Mouse (Mus musculus): ENCODE data around the gene Crp.

Gene Crp

DNA sequence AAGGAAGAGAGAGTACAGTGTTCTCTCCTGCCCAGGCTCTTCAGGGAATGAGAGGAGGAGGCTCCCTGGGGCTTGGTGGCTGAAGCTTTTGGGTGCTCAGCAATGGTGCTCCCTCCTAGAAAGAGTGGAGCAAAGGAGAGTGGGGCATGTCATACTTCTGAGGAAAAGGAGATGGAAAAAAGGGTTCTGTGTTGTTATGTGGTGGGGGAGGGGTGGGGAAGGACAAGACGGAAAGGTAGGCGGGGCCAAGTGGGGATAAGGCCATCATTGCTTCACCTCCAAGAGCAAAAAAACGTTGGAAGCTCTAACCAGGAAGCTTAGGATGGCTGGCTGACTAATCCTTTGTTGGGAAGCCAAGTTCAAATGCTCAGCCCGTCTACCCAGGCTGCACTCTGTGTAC lies 14.1 kb downstream of the Crp start:
- no peak for DNase-seq (ENCODE audit: low read depth, low spot score)

DNA sequence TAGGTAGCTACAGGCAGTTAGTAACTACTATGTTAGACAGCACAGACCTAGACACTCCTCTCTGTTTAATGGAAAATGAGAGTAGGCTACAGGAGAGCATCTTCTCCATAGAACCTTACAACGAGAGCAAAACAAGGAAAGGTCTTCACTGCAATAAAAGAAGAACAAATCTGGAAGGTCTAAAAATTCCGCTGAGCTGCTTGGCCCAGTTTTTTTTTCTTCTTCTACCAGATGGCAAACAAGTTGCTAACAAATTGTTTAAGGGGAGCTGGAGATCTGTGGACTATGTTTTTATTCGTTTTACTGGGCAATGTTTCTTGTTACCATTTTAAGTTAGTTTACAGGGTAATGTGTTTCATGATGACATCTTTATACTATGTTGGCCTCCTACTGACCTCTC lies 53.4 kb downstream of the Crp start:
- DNase-seq (ENCODE audit: low read depth, low spot score): no peak

DNA sequence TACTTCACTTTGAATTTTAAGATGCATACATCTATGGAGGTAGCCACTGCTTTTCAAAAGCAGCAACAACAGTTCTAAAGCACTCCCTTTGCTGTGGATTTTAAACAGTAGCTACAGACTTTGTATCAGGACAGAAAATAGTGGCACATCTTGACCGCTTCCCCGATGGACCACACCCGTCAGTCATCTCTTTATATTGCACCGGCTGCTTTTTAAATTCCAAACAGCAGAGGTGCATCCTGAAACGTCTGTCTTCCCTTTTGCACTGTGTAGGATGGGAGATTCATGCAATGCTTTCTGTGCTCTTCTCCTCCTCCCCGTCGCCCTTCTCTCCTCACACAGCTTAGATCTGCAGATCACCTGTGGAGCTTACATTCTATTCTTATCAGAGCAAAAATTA lies 57.3 kb downstream of the Crp start:
- peak; percentile 33 for DNase-seq (ENCODE audit: low read depth, low spot score)

DNA sequence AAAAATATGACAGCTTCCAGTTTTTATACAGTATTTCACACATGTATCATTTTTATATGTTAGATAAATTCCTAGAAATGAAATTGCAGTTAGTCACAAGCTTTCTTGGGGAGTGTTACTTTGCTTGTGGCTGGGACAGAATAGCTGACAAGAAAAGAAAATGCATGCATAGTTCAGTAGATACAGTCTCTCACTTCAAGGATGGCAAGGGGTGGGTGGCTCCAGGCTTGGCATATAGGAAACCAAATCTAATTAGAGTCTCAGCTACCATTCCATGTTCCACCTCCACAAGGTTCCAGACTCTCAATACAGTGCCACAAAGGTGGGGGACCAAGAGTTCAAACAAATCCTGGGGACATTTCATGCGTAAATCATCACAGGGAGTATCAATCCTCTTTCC lies 61.7 kb downstream of the Crp start:
- DNase-seq (ENCODE audit: low read depth, low spot score): no peak

DNA sequence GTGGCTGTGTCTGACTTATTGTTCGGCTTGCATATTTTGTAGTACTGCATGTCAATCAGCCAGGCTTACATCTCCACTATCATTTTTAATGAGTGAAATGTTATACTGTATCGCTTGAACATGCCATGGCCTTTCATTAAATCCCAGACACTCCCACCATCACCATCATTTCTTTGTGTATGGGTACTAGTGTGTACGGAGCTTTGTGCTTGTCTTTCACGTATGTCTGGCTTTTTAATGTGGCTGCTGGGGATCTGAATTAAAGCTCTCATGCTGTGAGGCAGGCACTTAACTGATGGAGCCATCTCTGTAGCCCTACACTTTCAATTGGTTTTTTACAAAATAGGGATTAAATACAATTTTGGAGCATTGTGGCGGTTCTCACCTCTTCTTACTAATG lies 81.3 kb downstream of the Crp start:
- DNase-seq (ENCODE audit: low read depth, low spot score): no peak

DNA sequence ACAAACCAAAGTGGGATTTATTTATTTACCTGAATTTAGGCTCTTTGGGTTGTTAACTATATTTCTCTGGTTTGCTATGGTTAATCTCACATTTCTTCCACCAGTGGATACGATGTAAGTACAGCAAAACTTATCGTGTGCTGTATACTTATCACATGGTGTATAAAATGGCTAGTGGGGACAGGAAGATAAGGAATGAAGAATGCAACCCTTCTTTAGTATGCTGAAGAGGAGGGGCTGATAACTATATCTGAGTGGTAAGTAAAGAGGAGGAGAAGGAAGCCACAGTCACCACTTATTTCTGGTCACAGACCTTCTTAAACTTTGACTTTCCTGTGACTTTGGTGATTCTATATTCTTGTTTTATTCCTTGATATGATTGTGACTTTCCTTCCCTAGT lies 87.5 kb downstream of the Crp start:
- no peak for DNase-seq (ENCODE audit: low read depth, low spot score)

DNA sequence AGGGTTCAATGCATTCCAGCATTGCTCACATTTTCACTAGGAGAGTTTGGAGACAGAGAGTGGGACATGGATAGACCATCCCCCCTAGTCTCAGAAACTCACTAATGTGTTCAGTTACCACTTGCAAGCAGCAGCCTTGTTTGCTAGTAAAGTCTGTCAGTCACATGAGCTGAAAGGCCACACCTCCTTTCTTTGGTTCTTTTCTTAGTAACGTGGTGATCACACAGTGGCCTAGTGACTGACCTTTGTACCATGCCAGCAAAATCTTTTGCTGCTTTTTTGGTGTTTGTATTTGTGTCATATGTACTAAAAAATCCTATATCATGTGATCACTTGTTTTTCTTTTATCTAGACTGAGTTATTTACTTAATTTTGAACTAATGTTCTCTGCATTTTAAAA lies 88.0 kb downstream of the Crp start:
- DNase-seq (ENCODE audit: low read depth, low spot score): no peak

DNA sequence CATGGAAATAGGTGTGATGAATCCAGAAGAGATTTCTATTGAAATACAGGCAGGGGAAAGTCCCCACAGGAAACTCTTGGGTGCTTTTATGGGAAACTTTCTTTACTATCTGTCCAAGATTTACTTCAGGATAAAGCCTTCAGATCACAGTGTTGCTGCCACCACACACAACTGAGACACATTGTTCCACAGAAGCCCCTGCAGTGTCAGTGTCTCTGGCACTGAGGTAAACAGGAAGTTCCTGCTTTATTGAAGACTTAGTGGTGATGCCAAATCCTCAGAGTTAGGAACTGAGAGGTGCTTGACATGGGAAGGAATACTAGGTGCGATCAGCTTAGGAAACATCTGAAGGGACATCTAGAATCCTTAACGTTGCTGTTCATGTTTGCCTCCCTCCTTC lies 131.1 kb downstream of the Crp start:
- DNase-seq (ENCODE audit: low read depth, low spot score): no peak

DNA sequence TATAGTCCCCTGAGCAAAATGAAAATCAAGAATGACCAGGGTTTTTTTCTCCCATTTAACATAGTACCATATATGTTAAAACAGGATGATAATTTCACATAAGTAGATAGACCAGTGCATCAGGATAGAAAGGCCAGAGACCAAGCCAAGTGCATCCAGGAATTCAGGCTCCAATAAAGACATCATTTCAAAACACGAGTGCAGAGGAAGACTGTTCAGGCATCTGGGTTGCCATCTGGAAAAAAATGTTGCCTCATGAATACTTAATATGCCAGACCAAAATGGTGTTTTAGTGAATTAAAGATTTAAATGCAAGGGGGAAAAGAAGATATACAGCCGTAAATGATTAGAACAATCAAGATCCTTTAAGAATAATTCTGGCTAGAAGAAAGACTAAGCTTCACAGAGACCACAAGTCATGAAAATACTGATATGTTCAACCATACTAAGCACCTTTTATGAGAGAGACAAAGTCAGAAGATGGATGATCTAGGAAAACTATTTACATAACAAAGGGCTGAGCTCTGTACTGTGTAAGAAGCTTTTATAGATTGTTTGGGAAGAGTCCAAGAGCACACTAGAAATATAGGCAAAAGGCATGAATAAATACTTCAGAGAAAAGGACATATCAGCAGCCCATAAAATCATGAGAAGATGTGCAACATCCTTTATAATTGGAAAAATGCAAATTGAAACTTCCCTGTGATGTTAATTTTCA lies 149.3 kb downstream of the Crp start:
- no peak for DNase-seq (ENCODE audit: low read depth, low spot score)

DNA sequence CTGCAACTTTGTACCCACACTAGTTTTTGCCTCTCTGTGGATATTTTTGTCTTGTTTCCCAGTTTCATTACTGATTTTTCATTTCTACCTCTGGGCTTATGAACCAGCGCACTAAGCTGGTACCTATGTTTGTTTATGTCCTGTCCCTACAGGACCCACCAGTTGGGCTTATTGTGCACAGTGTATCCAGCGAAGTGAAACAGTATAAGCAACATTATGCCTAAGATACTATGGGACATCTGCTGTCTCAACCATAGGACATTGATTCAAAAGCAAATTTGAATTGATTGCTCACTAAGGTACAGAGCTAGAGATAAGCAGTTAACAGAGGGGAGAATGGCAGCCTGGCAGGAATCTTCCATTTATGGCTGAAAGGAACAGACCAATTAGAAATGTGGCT lies 150.3 kb downstream of the Crp start:
- no peak for DNase-seq (ENCODE audit: low read depth, low spot score)

DNA sequence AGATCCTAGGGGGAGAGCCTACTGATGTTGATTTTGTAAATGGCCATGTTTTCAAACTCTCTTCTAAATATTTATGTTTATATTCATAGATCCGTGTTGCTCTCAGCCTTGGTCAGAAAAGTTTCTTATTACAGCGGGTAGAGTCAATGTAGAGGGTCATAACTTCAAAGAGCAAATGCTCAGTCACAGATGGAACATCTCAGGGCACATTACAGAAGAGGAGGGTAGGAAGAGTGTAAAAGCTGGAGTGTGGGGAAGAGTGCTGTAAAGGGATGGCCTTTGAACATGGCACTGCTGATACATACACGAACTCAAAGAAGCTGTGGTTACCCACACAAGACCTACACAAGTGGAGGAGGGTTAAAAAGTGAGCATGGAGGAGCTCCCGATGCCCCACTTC lies 177.4 kb downstream of the Crp start:
- DNase-seq (ENCODE audit: low read depth, low spot score): no peak

DNA sequence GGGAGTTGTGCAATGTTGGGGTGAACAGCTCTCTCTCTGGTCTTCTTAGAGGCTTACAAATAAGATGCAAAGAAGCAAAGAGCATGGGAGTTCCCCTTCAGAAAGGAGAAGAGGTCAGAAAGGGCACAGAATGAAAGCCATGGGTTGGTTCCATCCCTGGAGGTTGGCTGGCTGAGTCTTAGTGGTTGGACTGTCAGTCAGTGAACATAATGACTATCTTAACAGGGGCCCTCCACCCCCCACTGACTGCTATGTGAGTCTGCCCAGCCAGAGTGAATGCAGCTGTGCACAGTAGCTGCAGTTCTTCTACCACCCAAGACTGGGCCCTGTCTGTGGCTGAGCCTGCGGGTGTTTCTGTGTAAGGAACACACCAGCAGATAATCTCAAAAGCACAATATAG lies 178.8 kb downstream of the Crp start:
- no peak for DNase-seq (ENCODE audit: low read depth, low spot score)
